Comparison of ENCODE assay signal across 11 mouse cellular contexts in genomic region chr5:149417381-149417780, GRCm38 (mm10). TPM values are rescaled to one million over a fixed set of nuclear protein-coding genes. Genes with fewer than 3 reads are reported as not detected.
DNase-seq lines count a peak whose midpoint lies in the region; ATAC-seq and TF ChIP-seq lines count a peak whose summit lies in the region.
"Had no signal": no experiment of that assay in that cellular context is flagged by ENCODE, and none has a peak within 500 bp of the region (broad histone marks: within the 10 kb centered on the region; RNA-seq: fewer than 3 reads in every experiment).

No protein-coding gene starts in this region.

- TF ChIP-seq CTCF in hindbrain, postnatal 0 days (IDR thresholded peaks at IDR 0.05; ENCODE audit: low read depth) = peak; percentile 59
- peak; percentile 70 for TF ChIP-seq CTCF in ES-Bruce4 (IDR thresholded peaks at IDR 0.05; ENCODE audit: low read depth, low read length)

- no peak overlapping the region for H3K27ac ChIP-seq in hindbrain, postnatal 0 days
- H3K27ac ChIP-seq in hindbrain, embryonic 12.5 days = no peak overlapping the region
- H3K27ac ChIP-seq in ES-Bruce4 (ENCODE audit: insufficient read depth, low read length) = no peak overlapping the region
- H3K27ac ChIP-seq: heart, embryonic 15.5 days had no signal

- no peak for ATAC-seq in hindbrain, postnatal 0 days
- ATAC-seq in hindbrain, embryonic 12.5 days (ENCODE audit: low FRiP score) = no peak
- 0 out of 2 replicates have a peak, but pooled peaks have one; percentile 47 for ATAC-seq in granulocyte monocyte progenitor cell, adult 5-6 weeks (replicated peaks; ENCODE audit: poor library complexity, severe bottlenecking)

- no peaks in the 10 kb centered on the region for H3K27me3 ChIP-seq in hindbrain, postnatal 0 days (ENCODE audit: insufficient read depth, low read length)
- peaks cover 8% of the 10 kb centered on the region for H3K27me3 ChIP-seq in hindbrain, embryonic 12.5 days
- peaks cover 1% of the 10 kb centered on the region for H3K27me3 ChIP-seq in ES-Bruce4 (ENCODE audit: control insufficient read depth, insufficient read depth, low read length, poor library complexity, severe bottlenecking)

- no peak overlapping the region for H3K9ac ChIP-seq in hindbrain, postnatal 0 days (replicated peaks; ENCODE audit: low read length)
- H3K9ac ChIP-seq in hindbrain, embryonic 12.5 days = no peak overlapping the region
- H3K9ac ChIP-seq in ES-Bruce4 (ENCODE audit: low read depth, poor library complexity, severe bottlenecking) = no peak overlapping the region
- H3K9ac ChIP-seq: heart, embryonic 15.5 days had no signal

- DNase-seq in hindbrain, postnatal 0 days (ENCODE audit: low spot score) = no peak
- DNase-seq in 3T3-L1 (ENCODE audit: low read depth, low spot score) = peak; percentile 65
- no peak for DNase-seq in right cerebral cortex, adult 18-20 months
- no peak for DNase-seq in frontal cortex, postnatal 10 days (ENCODE audit: low spot score in 2 of 2)
- no peak for DNase-seq in lung, postnatal 25 days (ENCODE audit: low spot score)
- DNase-seq: lung, postnatal 14 days had no signal

- no peak for TF ChIP-seq POLR2A in ES-Bruce4 (IDR thresholded peaks at IDR 0.05; ENCODE audit: insufficient read depth, low read length)

- H3K9me3 ChIP-seq in hindbrain, postnatal 0 days (ENCODE audit: low read length) = no peaks in the 10 kb centered on the region
- H3K9me3 ChIP-seq in hindbrain, embryonic 12.5 days (replicated peaks) = no peaks in the 10 kb centered on the region
- no peaks in the 10 kb centered on the region for H3K9me3 ChIP-seq in ES-Bruce4 (replicated peaks; ENCODE audit: control insufficient read depth, insufficient read depth, low read length, poor library complexity, severe bottlenecking)
- H3K9me3 ChIP-seq: heart, embryonic 15.5 days had no signal

- no peak for TF ChIP-seq EP300 in ES-Bruce4 (IDR thresholded peaks at IDR 0.05; ENCODE audit: insufficient read depth, low read depth, low read length)

- WGBS in hindbrain, postnatal 0 days = 93% methylated on average over 4 of the region's 4 CpGs
- 91% methylated on average over 4 of the region's 4 CpGs for WGBS in hindbrain, embryonic 12.5 days

- H3K36me3 ChIP-seq in hindbrain, postnatal 0 days (ENCODE audit: insufficient read depth, low read length) = no peaks in the 10 kb centered on the region
- H3K36me3 ChIP-seq in hindbrain, embryonic 12.5 days = no peaks in the 10 kb centered on the region
- no peaks in the 10 kb centered on the region for H3K36me3 ChIP-seq in ES-Bruce4 (ENCODE audit: control insufficient read depth, insufficient read depth, low read length, poor library complexity, severe bottlenecking)
- H3K36me3 ChIP-seq: heart, embryonic 15.5 days had no signal

- H3K4me1 ChIP-seq in hindbrain, postnatal 0 days (ENCODE audit: insufficient read depth, low read length) = peaks cover 7% of the 10 kb centered on the region
- H3K4me1 ChIP-seq in hindbrain, embryonic 12.5 days = no peaks in the 10 kb centered on the region
- no peaks in the 10 kb centered on the region for H3K4me1 ChIP-seq in ES-Bruce4 (ENCODE audit: control insufficient read depth, insufficient read depth, low read length)
- H3K4me1 ChIP-seq: heart, embryonic 15.5 days had no signal

- no peak overlapping the region for H3K4me2 ChIP-seq in hindbrain, postnatal 0 days (ENCODE audit: low read depth, low read length)
- no peak overlapping the region for H3K4me2 ChIP-seq in hindbrain, embryonic 12.5 days (replicated peaks)
- H3K4me2 ChIP-seq: heart, embryonic 15.5 days had no signal

- no peak overlapping the region for H3K4me3 ChIP-seq in hindbrain, postnatal 0 days (ENCODE audit: low read length)
- no peak overlapping the region for H3K4me3 ChIP-seq in hindbrain, embryonic 12.5 days
- no peak overlapping the region for H3K4me3 ChIP-seq in ES-Bruce4 (ENCODE audit: low read depth, low read length)
- H3K4me3 ChIP-seq: heart, embryonic 15.5 days had no signal

RNA-seq across cellular contexts. Expression of gene Medag, which starts 5.8 kb away (rescaled TPM):
- 9.3 and 11.3 TPM in 2 replicates for total RNA-seq in hindbrain, postnatal 0 days (2014; rRNA removed)
- 8.3 and 9.1 TPM in 2 replicates for polyA plus RNA-seq in hindbrain, postnatal 0 days (2015; fragmentation: Nextera tagmentation; extraction: Ambion mirVana)
- 1.0 and 1.1 TPM in 2 replicates for polyA plus RNA-seq in hindbrain, embryonic 12.5 days (2016; fragmentation: Nextera tagmentation; extraction: Ambion mirVana)
- 0.30 and 0.91 TPM in 2 replicates for polyA plus RNA-seq in ES-Bruce4 (2011; ENCODE audit: insufficient read depth, insufficient read length, low read depth, missing spikeins)
- total RNA-seq in granulocyte monocyte progenitor cell, adult 5-6 weeks (2014; fragmentation: Nextera tagmentation) = not detected in 2 replicates
- not detected in 2 replicates for total RNA-seq in granulocyte monocyte progenitor cell, adult 5-6 weeks (2017)

RNA-seq across cellular contexts. Expression of gene Tex26, which starts 22.1 kb away (rescaled TPM):
- 0.31 and 0.50 TPM in 2 replicates for total RNA-seq in hindbrain, postnatal 0 days (2014; rRNA removed)
- polyA plus RNA-seq in hindbrain, postnatal 0 days (2015; fragmentation: Nextera tagmentation; extraction: Ambion mirVana) = 1.0 and 1.6 TPM in 2 replicates
- polyA plus RNA-seq in hindbrain, embryonic 12.5 days (2016; fragmentation: Nextera tagmentation; extraction: Ambion mirVana) = 1.1 and 1.2 TPM in 2 replicates
- 3.2 and 4.7 TPM in 2 replicates for polyA plus RNA-seq in ES-Bruce4 (2011; ENCODE audit: insufficient read depth, insufficient read length, low read depth, missing spikeins)
- total RNA-seq in granulocyte monocyte progenitor cell, adult 5-6 weeks (2014; fragmentation: Nextera tagmentation) = not detected in 2 replicates
- total RNA-seq in granulocyte monocyte progenitor cell, adult 5-6 weeks (2017) = 0.98 TPM in 1 of 2 replicates, not detected in the other
- total RNA-seq: left cerebral cortex, postnatal 25 days had no signal
